Comparison of ENCODE assay signal across 25 mouse cellular contexts in the genomic region with DNA sequence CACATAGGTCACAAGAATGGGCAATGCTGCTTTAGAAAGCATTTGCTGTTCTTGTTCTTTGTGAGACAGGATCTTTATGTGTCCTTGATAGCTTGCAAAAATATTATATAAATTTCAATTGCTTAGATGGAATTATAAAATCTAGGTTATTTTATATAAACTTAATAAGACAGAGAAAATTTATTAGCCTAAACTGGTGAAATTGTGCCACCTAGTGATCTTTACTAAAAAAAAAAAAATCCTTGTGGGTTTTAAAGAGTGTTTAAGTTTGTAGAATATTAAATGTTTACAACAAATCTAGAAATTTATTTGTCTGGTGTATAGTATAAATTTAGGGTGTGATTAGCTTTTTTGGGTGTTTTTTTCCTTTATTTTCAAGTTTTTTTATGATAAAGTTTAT. TPM values are rescaled to one million over a fixed set of nuclear protein-coding genes. Genes with fewer than 3 reads are reported as not detected.
A peak's percentile ranks its signal among the peaks of the same experiment; 100 is the strongest.
DNase-seq lines count a peak whose midpoint lies in the region; ATAC-seq and TF ChIP-seq lines count a peak whose summit lies in the region.
"Had no signal": no experiment of that assay in that cellular context is flagged by ENCODE, and none has a peak within 500 bp of the region (broad histone marks: within the 10 kb centered on the region; RNA-seq: fewer than 3 reads in every experiment).

No protein-coding gene starts in this region.

- H3K4me3 ChIP-seq in kidney, postnatal 0 days (replicated peaks; ENCODE audit: low read depth, low read length): no peak overlapping the region
- H3K4me3 ChIP-seq: embryonic facial prominence, embryonic 13.5 days; heart, embryonic 15.5 days; limb, embryonic 13.5 days; liver, embryonic 13.5 days; midbrain, embryonic 13.5 days; neural tube, embryonic 15.5 days had no signal

- no peak for ATAC-seq in CD4-positive, CD25-positive, alpha-beta regulatory T cell, adult 4 months
- ATAC-seq in kidney, postnatal 0 days (replicated peaks; ENCODE audit: low FRiP score, low read depth): no peak
- ATAC-seq: midbrain, embryonic 13.5 days had no signal

- no peaks in the 10 kb centered on the region for H3K9me3 ChIP-seq in kidney, postnatal 0 days (replicated peaks; ENCODE audit: low read length)
- H3K9me3 ChIP-seq: embryonic facial prominence, embryonic 13.5 days; heart, embryonic 15.5 days; limb, embryonic 13.5 days; liver, embryonic 13.5 days; midbrain, embryonic 13.5 days; neural tube, embryonic 15.5 days had no signal

- TF ChIP-seq CTCF in kidney, postnatal 0 days (IDR thresholded peaks at IDR 0.05; ENCODE audit: low read depth): peak; percentile 24

- no peak overlapping the region for H3K9ac ChIP-seq in kidney, postnatal 0 days (ENCODE audit: low read depth, low read length)
- H3K9ac ChIP-seq: embryonic facial prominence, embryonic 13.5 days; heart, embryonic 15.5 days; limb, embryonic 13.5 days; liver, embryonic 13.5 days; midbrain, embryonic 13.5 days; neural tube, embryonic 15.5 days had no signal

- no peak overlapping the region for H3K27ac ChIP-seq in kidney, postnatal 0 days
- H3K27ac ChIP-seq: embryonic facial prominence, embryonic 13.5 days; heart, embryonic 15.5 days; limb, embryonic 13.5 days; liver, embryonic 13.5 days; midbrain, embryonic 13.5 days; neural tube, embryonic 15.5 days had no signal

- H3K4me1 ChIP-seq in kidney, postnatal 0 days (replicated peaks; ENCODE audit: insufficient read depth, low read length): no peaks in the 10 kb centered on the region
- H3K4me1 ChIP-seq: embryonic facial prominence, embryonic 13.5 days; heart, embryonic 15.5 days; limb, embryonic 13.5 days; liver, embryonic 13.5 days; midbrain, embryonic 13.5 days; neural tube, embryonic 15.5 days had no signal

- peak; percentile 20 for DNase-seq in CD4-positive, CD25-positive, alpha-beta regulatory T cell, adult 2 months (ENCODE audit: low read depth, low spot score)
- no peak for DNase-seq in kidney, postnatal 0 days (ENCODE audit: low spot score)
- DNase-seq in kidney, postnatal 36 days: no peak
- DNase-seq in 3T3-L1 (ENCODE audit: low read depth, low spot score) (peak; percentile 43), adipocyte (ENCODE audit: low spot score) (peak; percentile 26)
- no peak for DNase-seq in adrenal gland, adult 2 months
- DNase-seq in kidney, adult 18-20 months: no peak
- DNase-seq: cerebellum, adult 9-11 months; gastrocnemius, postnatal 10 days; kidney, adult 9 months; kidney, postnatal 4 days; liver, embryonic 13.5 days; spleen, adult 18-20 months; thymus, adult 18-20 months had no signal

- no peaks in the 10 kb centered on the region for H3K27me3 ChIP-seq in kidney, postnatal 0 days (ENCODE audit: insufficient read depth, low read length)
- H3K27me3 ChIP-seq: heart, embryonic 15.5 days; limb, embryonic 13.5 days; liver, embryonic 13.5 days; neural tube, embryonic 15.5 days had no signal

- H3K36me3 ChIP-seq in kidney, postnatal 0 days (ENCODE audit: insufficient read depth, low read length): no peaks in the 10 kb centered on the region
- H3K36me3 ChIP-seq: embryonic facial prominence, embryonic 13.5 days; heart, embryonic 15.5 days; limb, embryonic 13.5 days; liver, embryonic 13.5 days; midbrain, embryonic 13.5 days; neural tube, embryonic 15.5 days had no signal

- H3K4me2 ChIP-seq in kidney, postnatal 0 days (ENCODE audit: low read length): no peak overlapping the region
- H3K4me2 ChIP-seq: embryonic facial prominence, embryonic 13.5 days; heart, embryonic 15.5 days; limb, embryonic 13.5 days; liver, embryonic 13.5 days; midbrain, embryonic 13.5 days; neural tube, embryonic 15.5 days had no signal

RNA-seq across cellular contexts. Expression of gene Stpg2, which starts 11.6 kb away (rescaled TPM):
- not detected for polyA plus RNA-seq in CD4-positive, CD25-positive, alpha-beta regulatory T cell, adult 4 months (2017; shearing (Covaris generic))
- polyA plus RNA-seq in kidney, postnatal 0 days (2015; fragmentation: Nextera tagmentation; extraction: Ambion mirVana): 0.06 TPM in 1 of 2 replicates, not detected in the other
- total RNA-seq in adrenal gland, adult 2 months (2021): not detected
- 0.07 TPM in 1 of 2 replicates, not detected in the other for polyA plus RNA-seq in adrenal gland, adult 2 months (2012; rRNA removed)
- total RNA-seq: gastrocnemius, postnatal 10 days; hematopoietic stem cell, adult 5-6 weeks; megakaryocyte progenitor cell, adult 5-6 weeks had no signal
- polyA plus RNA-seq: embryonic facial prominence, embryonic 13.5 days; intestine, embryonic 14.5 days; liver, embryonic 13.5 days; lung, embryonic 16.5 days; stomach, embryonic 14.5 days had no signal

Comparison
In these comparisons a context has a peak if more than half of its experiments do, and no peak if none do; other contexts are left out.
1. DNase-seq: peak in CD4-positive, CD25-positive, alpha-beta regulatory T cell, adult 2 months (single experiment), 3T3-L1 (single experiment) and adipocyte (single experiment); none in kidney, postnatal 0 days (single experiment), kidney, postnatal 36 days (0 of 2), adrenal gland, adult 2 months (single experiment) and kidney, adult 18-20 months (single experiment).